8 mouse cellular contexts compared by ENCODE assay signal in genomic region chr4:111687613-111688012, GRCm38 (mm10). TPM values are rescaled to one million over a fixed set of nuclear protein-coding genes. Genes with fewer than 3 reads are reported as not detected.
A peak's percentile ranks its signal among the peaks of the same experiment; 100 is the strongest.
DNase-seq lines count a peak whose midpoint lies in the region; ATAC-seq and TF ChIP-seq lines count a peak whose summit lies in the region.

No protein-coding gene starts in this region.

- no peaks in the 10 kb centered on the region for H3K27me3 ChIP-seq in hindbrain, postnatal 0 days (ENCODE audit: insufficient read depth, low read length)

- peak overlapping the region; percentile 53 for H3K4me2 ChIP-seq in hindbrain, postnatal 0 days (ENCODE audit: low read depth, low read length)

- no peaks in the 10 kb centered on the region for H3K4me1 ChIP-seq in hindbrain, postnatal 0 days (ENCODE audit: insufficient read depth, low read length)

- 20% methylated on average over 6 of the region's 6 CpGs for WGBS in hindbrain, postnatal 0 days

- H3K36me3 ChIP-seq in hindbrain, postnatal 0 days (ENCODE audit: insufficient read depth, low read length) = no peaks in the 10 kb centered on the region

- H3K9ac ChIP-seq in hindbrain, postnatal 0 days (replicated peaks; ENCODE audit: low read length) = no peak overlapping the region; the same call in 1 of the 2 replicates

- H3K9me3 ChIP-seq in hindbrain, postnatal 0 days (ENCODE audit: low read length) = no peaks in the 10 kb centered on the region

- peak overlapping the region; percentile 66 for H3K4me3 ChIP-seq in gastrocnemius, adult 2 months
- peak overlapping the region; percentile 10; the same call in 1 of the 2 replicates for H3K4me3 ChIP-seq in hindbrain, postnatal 0 days (ENCODE audit: low read length)
- H3K4me3 ChIP-seq in left cerebral cortex, adult 2 months = peak overlapping the region; percentile 31; the same call in 1 of the 2 replicates

- intact Hi-C loops in gastrocnemius, adult 2 months (cut with DNase I) = no loop called here
- intact Hi-C loops in left cerebral cortex, adult 2 months (cut with DNase I) = loop anchor here (2.0 to 5.0 kb wide), 2 partner anchors 1635 to 1659 kb away; no protein-coding TSS in a partner anchor

- peak; percentile 89 for TF ChIP-seq CTCF in gastrocnemius, adult 2 months (IDR thresholded peaks at IDR 0.05)
- TF ChIP-seq CTCF in hindbrain, postnatal 0 days (IDR thresholded peaks at IDR 0.05; ENCODE audit: low read depth) = peak; percentile 82
- peak; percentile 87 for TF ChIP-seq CTCF in left cerebral cortex, adult 2 months (IDR thresholded peaks at IDR 0.05)

- DNase-seq in NIH3T3 (ENCODE audit: low read depth) = peak; percentile 95
- DNase-seq in cerebellum, postnatal 10 days = peak; percentile 87
- DNase-seq in gastrocnemius, adult 2 months = peak; percentile 80
- peak; percentile 90 for DNase-seq in hindbrain, postnatal 0 days (ENCODE audit: low spot score)
- DNase-seq in left cerebral cortex, adult 2 months (ENCODE audit: extremely low spot score in 1 of 2, low spot score in 2 of 2) = peak; percentile 79 to 82
- peak; percentile 83 for DNase-seq in right cerebral cortex, adult 18-20 months
- DNase-seq in urinary bladder, postnatal 10 days (ENCODE audit: low spot score) = peak; percentile 26

- H3K27ac ChIP-seq in gastrocnemius, adult 2 months = 0 out of 2 replicates have a peak overlapping the region, but pooled peaks have one; percentile 29
- no peak overlapping the region for H3K27ac ChIP-seq in hindbrain, postnatal 0 days
- no peak overlapping the region for H3K27ac ChIP-seq in left cerebral cortex, adult 2 months

- no peak for ATAC-seq in hindbrain, postnatal 0 days
- ATAC-seq in megakaryocyte, adult 5-6 weeks (ENCODE audit: poor library complexity, severe bottlenecking) = peak; percentile 84

RNA-seq across cellular contexts. Expression of gene Spata6, which starts 32.2 kb away (rescaled TPM):
- total RNA-seq in gastrocnemius, adult 2 months (2021) = 1 to 10 TPM; 2.6 to 3.1 TPM
- total RNA-seq in hindbrain, postnatal 0 days (2014; rRNA removed) = 11.9 and 14.6 TPM in 2 replicates
- polyA plus RNA-seq in hindbrain, postnatal 0 days (2015; fragmentation: Nextera tagmentation; extraction: Ambion mirVana) = 21.2 and 21.7 TPM in 2 replicates
- total RNA-seq in left cerebral cortex, adult 2 months (2021) = 1 to 10 TPM; 4.5 to 5.1 TPM
- total RNA-seq in megakaryocyte, adult 5-6 weeks (2015) = 33.0 and 39.1 TPM in 2 replicates
- total RNA-seq in megakaryocyte, adult 5-6 weeks (2017) = 27.4 and 30.8 TPM in 2 replicates

Comparison
In these comparisons a context has a peak if more than half of its experiments do, and no peak if none do; other contexts are left out.
1. DNase-seq: peak in every context shown above with its lines; median percentile 95 in NIH3T3; 90 in hindbrain, postnatal 0 days; 87 in cerebellum, postnatal 10 days; 83 in right cerebral cortex, adult 18-20 months; 80 in left cerebral cortex, adult 2 months; 80 in gastrocnemius, adult 2 months; 26 in urinary bladder, postnatal 10 days.
2. H3K4me3 ChIP-seq: peak in every context shown above with its lines; median percentile 66 in gastrocnemius, adult 2 months; 31 in left cerebral cortex, adult 2 months; 10 in hindbrain, postnatal 0 days.